Mouse (Mus musculus): ENCODE measurements around the gene Vmn1r79. TPM values are rescaled to one million over a fixed set of nuclear protein-coding genes. Genes with fewer than 3 reads are reported as not detected.

Gene Vmn1r79
- not detected for polyA plus RNA-seq (2014; fragmentation: Illumina TruSeq; extraction: RNeasy Lipid Tissue Mini Kit (QIAGEN cat#74804); ENCODE audit: low replicate concordance)

GRCm38 (mm10) chr7:12170979-12171378, at the start of gene Vmn1r79:
Vmn1r79 (plus strand) TSS chr7:12171279.

GRCm38 (mm10) chr7:12149957-12150356, 21.1 kb upstream of the Vmn1r79 start, which contains the start of gene Vmn1r78:
Vmn1r78 (plus strand) TSS chr7:12150257.

DNA sequence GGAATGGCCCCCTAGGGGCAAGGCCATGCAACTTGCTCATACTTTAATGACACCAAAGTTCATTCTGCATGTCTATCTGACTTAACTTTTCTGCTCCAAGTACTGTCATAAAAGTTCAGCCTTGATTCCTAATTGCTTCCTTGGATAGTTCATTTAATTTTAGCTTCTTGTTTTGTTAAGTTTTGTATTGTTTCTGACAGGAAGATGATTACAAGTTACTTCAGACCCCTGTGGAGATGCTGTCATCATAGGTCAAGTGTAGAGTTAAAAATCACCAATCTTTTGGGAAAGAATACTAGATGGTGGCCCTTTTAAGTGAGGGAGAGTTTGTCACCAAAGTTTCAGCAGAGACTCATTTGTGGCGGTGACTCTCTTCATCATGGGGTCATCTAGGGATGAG, 17.9 kb downstream of the Vmn1r79 start, which contains the start of gene Vmn1r80:
Gene Vmn1r80, plus strand, starts transcription at position 301 of the 400 bp plus-strand sequence.

Other genes starting within 250 kb of the Vmn1r79 start
- gene Vmn1r76, start 233.1 kb upstream of the Vmn1r79 start, polyA plus RNA-seq (2014; fragmentation: Illumina TruSeq; extraction: RNeasy Lipid Tissue Mini Kit (QIAGEN cat#74804); ENCODE audit: low replicate concordance), result not detected
- not detected for gene Vmn1r77, start 134.5 kb upstream of the Vmn1r79 start, polyA plus RNA-seq (2014; fragmentation: Illumina TruSeq; extraction: RNeasy Lipid Tissue Mini Kit (QIAGEN cat#74804); ENCODE audit: low replicate concordance)
- gene Vmn1r78, start 21.0 kb upstream of the Vmn1r79 start, polyA plus RNA-seq (2014; fragmentation: Illumina TruSeq; extraction: RNeasy Lipid Tissue Mini Kit (QIAGEN cat#74804); ENCODE audit: low replicate concordance), result not detected
- not detected for gene Vmn1r80, start 18.0 kb downstream of the Vmn1r79 start, polyA plus RNA-seq (2014; fragmentation: Illumina TruSeq; extraction: RNeasy Lipid Tissue Mini Kit (QIAGEN cat#74804); ENCODE audit: low replicate concordance)
- gene Vmn1r81, start 97.0 kb downstream of the Vmn1r79 start, polyA plus RNA-seq (2014; fragmentation: Illumina TruSeq; extraction: RNeasy Lipid Tissue Mini Kit (QIAGEN cat#74804); ENCODE audit: low replicate concordance), result not detected
- not detected for gene Vmn1r82, start 129.2 kb downstream of the Vmn1r79 start, polyA plus RNA-seq (2014; fragmentation: Illumina TruSeq; extraction: RNeasy Lipid Tissue Mini Kit (QIAGEN cat#74804); ENCODE audit: low replicate concordance)
- not detected for gene Vmn1r83, start 158.2 kb downstream of the Vmn1r79 start, polyA plus RNA-seq (2014; fragmentation: Illumina TruSeq; extraction: RNeasy Lipid Tissue Mini Kit (QIAGEN cat#74804); ENCODE audit: low replicate concordance)
- gene Vmn1r84, start 198.0 kb downstream of the Vmn1r79 start, polyA plus RNA-seq (2014; fragmentation: Illumina TruSeq; extraction: RNeasy Lipid Tissue Mini Kit (QIAGEN cat#74804); ENCODE audit: low replicate concordance), result not detected